Mouse (Mus musculus) gastrocnemius, postnatal 25 days (tissue): ENCODE data around the gene Olfr31. TPM values are rescaled to one million over a fixed set of nuclear protein-coding genes. Genes with fewer than 3 reads are reported as not detected.

Source experiments
- DNase-seq: peaks from one replicate; pipeline ENCODE4 v3.0.0; 2022
- total RNA-seq, 2 experiments: library from RNA; stranded (reverse); gene quantifications; 1 replicate in 1 of 2; 2 replicates in 1 of 2; pipeline ENCODE4 v1.2.3; 2021

Gene Olfr31
- total RNA-seq, 2 experiments from 2014 or later: not detected

- no peak for DNase-seq
Measured at GRCm38 (mm10) chr14:14354511-14355359, 32.1 kb downstream of the Olfr31 start.

- DNase-seq: no peak
Measured at GRCm38 (mm10) chr14:14355360-14355646, 32.7 kb downstream of the Olfr31 start.

Other genes starting within 250 kb of the Olfr31 start
- 100 to 1,000 TPM; 132 to 135 TPM for gene Psmd6, start 201.8 kb upstream of the Olfr31 start, total RNA-seq
- gene Olfr720, start 136.0 kb upstream of the Olfr31 start, total RNA-seq: not detected
- 1 to 10 TPM; 2.0 to 4.0 TPM for gene Il3ra, start 23.4 kb downstream of the Olfr31 start, total RNA-seq
- gene Olfr721-ps1, start 78.5 kb downstream of the Olfr31 start, total RNA-seq: not detected